Comparison of ENCODE assay signal across 9 mouse cellular contexts in the genomic region with DNA sequence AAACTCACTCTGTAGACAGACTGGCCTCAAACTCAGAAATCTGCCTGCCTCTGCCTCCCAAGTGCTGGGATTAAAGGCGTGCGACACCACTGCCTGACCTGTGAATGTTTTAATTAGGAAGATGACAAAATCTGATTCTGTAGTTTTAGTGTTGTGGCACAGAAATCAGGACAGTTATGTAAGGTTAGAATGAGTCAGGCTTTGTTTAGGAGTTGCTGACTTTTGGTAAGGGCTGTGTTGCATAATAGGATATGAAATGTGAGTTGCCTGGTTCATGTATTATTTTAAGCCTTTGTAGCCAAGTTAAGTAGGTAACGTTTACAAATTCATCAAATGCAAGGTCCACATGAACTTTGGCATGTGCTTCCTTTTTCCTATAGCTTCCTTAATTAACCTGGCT. TPM values are rescaled to one million over a fixed set of nuclear protein-coding genes. Genes with fewer than 3 reads are reported as not detected.
A peak's percentile ranks its signal among the peaks of the same experiment; 100 is the strongest.
DNase-seq lines count a peak whose midpoint lies in the region; ATAC-seq and TF ChIP-seq lines count a peak whose summit lies in the region.
"Had no signal": no experiment of that assay in that cellular context is flagged by ENCODE, and none has a peak within 500 bp of the region (broad histone marks: within the 10 kb centered on the region; RNA-seq: fewer than 3 reads in every experiment).

No protein-coding gene starts in this region.

- no peak for ATAC-seq in hindbrain, embryonic 12.5 days (ENCODE audit: low FRiP score)
- peak; percentile 20 for ATAC-seq in megakaryocyte progenitor cell, adult 5-6 weeks (replicated peaks; ENCODE audit: poor library complexity)

- no peak for TF ChIP-seq POLR2A in MEL (IDR thresholded peaks at IDR 0.05; ENCODE audit: control insufficient read depth in 1 of 2, insufficient read depth in 1 of 2, low read depth in 1 of 2, low read length in 2 of 2, poor library complexity in 1 of 2)

- peak overlapping the region; percentile 88 for H3K4me3 ChIP-seq in gastrocnemius, adult 2 months
- peak overlapping the region; percentile 3 to 92; a peak in 3 of 4 replicates for H3K4me3 ChIP-seq in MEL (ENCODE audit: control insufficient read depth in 1 of 2, insufficient read depth in 1 of 2, low read depth in 2 of 2, low read length in 2 of 2)
- H3K4me3 ChIP-seq in hindbrain, embryonic 12.5 days = peak overlapping the region; percentile 55; the same call in 1 of the 2 replicates

- no peak for TF ChIP-seq EP300 in MEL (IDR thresholded peaks at IDR 0.05; ENCODE audit: low read depth in 1 of 2, low read length in 2 of 2)

- H3K79me2 ChIP-seq in MEL (ENCODE audit: control insufficient read depth, insufficient read depth, low read length, poor library complexity) = peaks cover 29% of the 10 kb centered on the region

- H3K4me1 ChIP-seq in MEL (ENCODE audit: control insufficient read depth in 1 of 2, insufficient read depth in 2 of 2, low read length in 2 of 2) = peaks cover 0 to 4% of the 10 kb centered on the region in 2 experiments; a peak in 1 of 4 replicates
- peaks cover 17% of the 10 kb centered on the region for H3K4me1 ChIP-seq in hindbrain, embryonic 12.5 days

- no peak for TF ChIP-seq CTCF in gastrocnemius, adult 2 months (IDR thresholded peaks at IDR 0.05)
- no peak for TF ChIP-seq CTCF in MEL (IDR thresholded peaks at IDR 0.05 in 2 of 3, conservative IDR thresholded peaks at IDR 0.05 in 1 of 3; ENCODE audit: control insufficient read depth in 1 of 3, insufficient read depth in 1 of 3, low read depth in 2 of 3, low read length in 3 of 3, poor library complexity in 1 of 3, severe bottlenecking in 1 of 3)

- no peak for TF ChIP-seq RAD21 in MEL (IDR thresholded peaks at IDR 0.05; ENCODE audit: low read depth, low read length)

- no peak for DNase-seq in gastrocnemius, adult 2 months
- DNase-seq in gastrocnemius, adult 8-10 months (ENCODE audit: low spot score in 2 of 2) = no peak
- DNase-seq in MEL (ENCODE audit: low read depth, low spot score) = peak; percentile 36
- DNase-seq in thymus, postnatal 36 days = no peak
- no peak for DNase-seq in cerebellum, postnatal 4 days (ENCODE audit: low spot score in 2 of 2)
- no peak for DNase-seq in thymus, postnatal 10 days (ENCODE audit: low spot score in 2 of 2)

- peaks cover 10 to 18% of the 10 kb centered on the region in 2 experiments for H3K36me3 ChIP-seq in MEL (ENCODE audit: control insufficient read depth in 1 of 2, insufficient read depth in 2 of 2, low read length in 2 of 2)
- peaks cover 9% of the 10 kb centered on the region for H3K36me3 ChIP-seq in hindbrain, embryonic 12.5 days

- H3K9me3 ChIP-seq in MEL (replicated peaks; ENCODE audit: insufficient read depth, low read length) = no peaks in the 10 kb centered on the region
- H3K9me3 ChIP-seq in hindbrain, embryonic 12.5 days (replicated peaks) = no peaks in the 10 kb centered on the region

- no peaks in the 10 kb centered on the region for H3K27me3 ChIP-seq in MEL (ENCODE audit: control insufficient read depth in 1 of 2, insufficient read depth in 2 of 2, low read length in 2 of 2)
- no peaks in the 10 kb centered on the region for H3K27me3 ChIP-seq in hindbrain, embryonic 12.5 days

- H3K27ac ChIP-seq in gastrocnemius, adult 2 months = no peak overlapping the region; the same call in 1 of the 2 replicates
- no peak overlapping the region for H3K27ac ChIP-seq in MEL (ENCODE audit: control insufficient read depth, low read depth, low read length)
- H3K27ac ChIP-seq in hindbrain, embryonic 12.5 days = no peak overlapping the region

- intact Hi-C loops in gastrocnemius, adult 2 months (cut with DNase I) = loop anchor here (10.0 kb wide), 2 partner anchors 459 to 1561 kb away; no protein-coding TSS in a partner anchor

- peak overlapping the region; percentile 68 for H3K4me2 ChIP-seq in hindbrain, embryonic 12.5 days (replicated peaks)

- peak overlapping the region; percentile 88 for H3K9ac ChIP-seq in MEL (ENCODE audit: control insufficient read depth, low read depth, low read length, poor library complexity, severe bottlenecking)
- H3K9ac ChIP-seq in hindbrain, embryonic 12.5 days = no peak overlapping the region

- 96% methylated on average over 3 of the region's 3 CpGs for WGBS in hindbrain, embryonic 12.5 days

TF ChIP-seq in MEL, 35 proteins besides CTCF, POLR2A, EP300 and RAD21:
- TF ChIP-seq ZMIZ1 (IDR thresholded peaks at IDR 0.05; ENCODE audit: low read depth, low read length) (no peak), CHD2 (IDR thresholded peaks at IDR 0.05; ENCODE audit: low read length) (no peak), SIN3A (IDR thresholded peaks at IDR 0.05; ENCODE audit: low read length) (no peak), USF1 (IDR thresholded peaks at IDR 0.05; ENCODE audit: low read depth, low read length) (no peak)

RNA-seq across cellular contexts. Expression of gene Riok2, which starts 1.5 kb away (rescaled TPM):
- 10 to 100 TPM; 12.1 to 14.6 TPM for total RNA-seq in gastrocnemius, adult 2 months (2021)
- 10 to 100 TPM; 12.0 to 16.7 (median 14.0) TPM for total RNA-seq in gastrocnemius, adult 8-10 months (2022)
- 45.3 and 47.3 TPM in 2 replicates for total RNA-seq in MEL (2012; rRNA removed)
- polyA plus RNA-seq in MEL (2012; ENCODE audit: insufficient read depth in 1 of 2, insufficient read length in 2 of 2, low read depth in 1 of 2, low replicate concordance in 2 of 2, missing spikeins in 1 of 2) = 10 to 100 TPM in 1 of 2 experiments, not detected in 1; 43.3 TPM
- polyA plus RNA-seq in hindbrain, embryonic 12.5 days (2016; fragmentation: Nextera tagmentation; extraction: Ambion mirVana) = 26.7 and 27.5 TPM in 2 replicates
- 44.1 and 53.1 TPM in 2 replicates for total RNA-seq in megakaryocyte progenitor cell, adult 5-6 weeks (2015)
- 43.6 and 56.7 TPM in 2 replicates for total RNA-seq in megakaryocyte progenitor cell, adult 5-6 weeks (2017)

RNA-seq across cellular contexts. Expression of gene Lix1, which starts 26.9 kb away (rescaled TPM):
- total RNA-seq in gastrocnemius, adult 2 months (2021) = 1 to 10 TPM in 1 of 2 experiments, under 1 TPM in 1; 0.82 to 2.0 TPM
- total RNA-seq in gastrocnemius, adult 8-10 months (2022) = under 1 TPM; 0.21 to 0.63 (median 0.51) TPM
- total RNA-seq in MEL (2012; rRNA removed) = not detected in 2 replicates
- not detected for polyA plus RNA-seq in MEL (2012; ENCODE audit: insufficient read depth in 1 of 2, insufficient read length in 2 of 2, low read depth in 1 of 2, low replicate concordance in 2 of 2, missing spikeins in 1 of 2)
- polyA plus RNA-seq in hindbrain, embryonic 12.5 days (2016; fragmentation: Nextera tagmentation; extraction: Ambion mirVana) = 18.6 and 18.9 TPM in 2 replicates
- not detected in 2 replicates for total RNA-seq in megakaryocyte progenitor cell, adult 5-6 weeks (2015)
- total RNA-seq in megakaryocyte progenitor cell, adult 5-6 weeks (2017) = not detected in 2 replicates
- total RNA-seq: common myeloid progenitor, adult 5-6 weeks had no signal
